Mouse (Mus musculus) heart, postnatal 36 days (tissue): ENCODE results near the gene Cyp4b1. TPM values are rescaled to one million over a fixed set of nuclear protein-coding genes. Genes with fewer than 3 reads are reported as not detected.

Experiments used
- total RNA-seq, 2 experiments: library from RNA; stranded (reverse); gene quantifications; 2 replicates each; pipeline ENCODE4 v1.2.3; 2021

Gene Cyp4b1
- total RNA-seq, 2 experiments from 2014 or later: 36.1 to 36.3 TPM

Other genes starting within 250 kb of the Cyp4b1 start
- gene Cyp4a12b, start 236.1 kb downstream of the Cyp4b1 start, total RNA-seq: not detected
- gene Cyp4a30b, start 195.1 kb downstream of the Cyp4b1 start, total RNA-seq: not detected
- gene Cyp4a14, start 151.6 kb downstream of the Cyp4b1 start, total RNA-seq: not detected
- under 1 TPM; 0.14 to 0.42 TPM for gene Cyp4a10, start 129.5 kb downstream of the Cyp4b1 start, total RNA-seq
- not detected for gene Cyp4a31, start 84.1 kb downstream of the Cyp4b1 start, total RNA-seq
- gene Cyp4a32, start 46.8 kb downstream of the Cyp4b1 start, total RNA-seq: not detected
- gene Efcab14, start 90.0 kb upstream of the Cyp4b1 start, total RNA-seq: 10 to 100 TPM; 38.1 to 40.8 TPM
- under 1 TPM; 0.39 to 0.68 TPM for gene Tex38, start 133.3 kb upstream of the Cyp4b1 start, total RNA-seq
- gene Atpaf1, start 137.1 kb upstream of the Cyp4b1 start, total RNA-seq: 10 to 100 TPM; 82.3 to 95.1 TPM
- 1 to 10 TPM; 4.7 to 5.4 TPM for gene Mob3c, start 180.4 kb upstream of the Cyp4b1 start, total RNA-seq
- 10 to 100 TPM; 22.8 to 23.8 TPM for gene Mknk1, start 191.5 kb upstream of the Cyp4b1 start, total RNA-seq
- gene Kncn, start 236.7 kb upstream of the Cyp4b1 start, total RNA-seq: not detected
- gene 6430628N08Rik, start 242.9 kb upstream of the Cyp4b1 start, total RNA-seq: not detected